Mouse (Mus musculus): ENCODE results near the gene Nfatc2.

Nfatc2 gene

DNA sequence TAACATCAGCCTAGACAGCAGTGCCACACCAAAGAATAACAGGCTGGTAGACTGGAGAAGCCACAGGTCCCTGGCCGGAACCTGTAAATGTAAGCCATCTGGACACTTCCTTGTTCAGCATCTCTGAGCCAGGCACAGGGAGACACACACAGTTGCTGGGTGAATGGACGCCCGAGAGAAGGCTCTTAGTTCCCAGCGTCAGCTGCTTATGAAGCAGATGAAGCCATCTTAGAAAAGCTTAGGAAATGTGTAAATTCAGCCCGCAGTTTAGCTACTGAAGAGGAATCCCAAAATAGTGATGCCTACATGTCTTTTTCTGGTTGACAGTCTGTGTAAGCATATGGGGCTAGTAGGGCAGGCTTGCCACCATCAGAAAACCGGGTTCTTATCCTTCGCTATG, 169.1 kb downstream of the Nfatc2 start:
- no peak for DNase-seq (ENCODE audit: low spot score)

DNA sequence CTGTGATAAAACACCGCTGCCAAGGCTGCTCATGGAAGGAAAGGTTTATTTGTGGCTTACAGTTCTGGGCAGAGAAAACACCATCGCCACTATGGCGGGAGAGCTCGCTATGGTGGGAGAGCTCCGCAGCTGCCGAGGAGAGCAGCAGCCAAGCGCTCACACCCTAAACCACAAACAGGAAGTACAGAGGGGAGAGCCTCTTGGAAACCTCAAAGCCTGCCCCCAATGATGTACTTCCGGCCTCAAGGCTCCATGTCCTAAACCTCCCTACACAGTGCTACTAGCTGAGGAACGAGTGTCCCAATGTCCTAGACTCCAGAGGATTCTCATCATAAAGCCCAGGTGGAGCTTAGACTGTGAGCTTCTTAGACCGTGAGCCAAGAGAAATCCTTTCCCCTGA, 171.9 kb downstream of the Nfatc2 start:
- DNase-seq (ENCODE audit: low spot score): no peak

DNA sequence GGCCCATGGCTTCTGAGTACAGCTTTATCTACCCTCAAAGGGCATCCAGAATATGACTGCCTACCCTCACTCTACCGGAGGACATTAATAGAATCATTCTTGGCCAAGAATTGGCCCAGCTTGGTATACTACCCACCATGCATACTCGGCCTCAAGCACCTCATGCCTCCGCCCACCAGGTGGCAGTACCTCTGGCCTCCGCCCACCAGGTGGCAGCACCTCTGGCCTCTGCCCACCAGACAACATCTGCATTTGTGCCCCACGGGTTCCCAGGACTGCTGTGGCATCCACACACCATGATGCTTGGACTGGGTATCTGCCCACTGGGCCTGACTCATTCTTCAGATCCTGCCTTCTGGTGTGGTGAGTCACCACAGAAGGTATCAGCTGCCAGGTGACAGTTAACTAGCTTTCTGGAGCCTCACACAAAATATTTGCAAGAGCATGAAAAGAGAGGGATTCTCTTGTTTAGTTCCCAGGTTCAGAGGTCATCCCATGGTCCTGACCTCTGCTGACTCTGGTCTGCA, 173.0 kb downstream of the Nfatc2 start:
- no peak for DNase-seq (ENCODE audit: low spot score)

Measured in ovary, postnatal 14 days (tissue).